Mouse (Mus musculus): ENCODE measurements around the gene Nop10. TPM values are rescaled to one million over a fixed set of nuclear protein-coding genes. Genes with fewer than 3 reads are reported as not detected.
"Not testable (repeated sequence)": the region's sequence is repeated elsewhere in the genome, so short reads cannot be mapped to it uniquely, and the experiment has no call there.

Gene Nop10
- polyA plus RNA-seq, 1 experiment from 2014 or later: 242 TPM

DNA sequence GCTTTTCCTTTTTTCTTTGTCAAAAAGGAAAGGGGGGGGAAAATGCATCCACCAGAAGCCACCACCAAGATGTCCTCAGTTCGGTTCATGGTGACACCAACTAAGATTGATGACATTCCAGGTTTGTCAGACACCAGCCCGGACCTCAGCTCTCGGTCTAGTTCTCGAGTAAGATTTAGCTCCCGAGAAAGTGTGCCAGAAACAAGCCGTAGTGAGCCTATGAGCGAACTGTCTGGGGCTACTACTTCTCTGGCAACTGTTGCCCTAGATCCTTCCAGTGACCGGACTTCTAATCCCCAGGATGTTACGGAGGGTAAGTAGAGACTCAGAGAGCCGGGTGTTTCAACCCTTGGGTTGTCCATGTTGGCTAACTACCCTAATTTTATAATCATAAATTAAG lies 5.1 kb downstream of the Nop10 start:
- H3K36me3 ChIP-seq: no peaks in the 10 kb centered on the region
- no peaks in the 10 kb centered on the region for H3K27me3 ChIP-seq
- WGBS: 20% methylated on average over 10 of the region's 10 CpGs
- peak overlapping the region; percentile 78 for H3K4me2 ChIP-seq
- ATAC-seq (replicated peaks; ENCODE audit: low FRiP score): no peak
- peak overlapping the region; percentile 89 for H3K4me3 ChIP-seq (replicated peaks)
- no peaks in the 10 kb centered on the region for H3K9me3 ChIP-seq (replicated peaks)
- H3K4me1 ChIP-seq: peaks cover 31% of the 10 kb centered on the region
- peak overlapping the region; percentile 91; the same call in 1 of the 2 replicates for H3K27ac ChIP-seq
- H3K9ac ChIP-seq: peak overlapping the region; percentile 65; the same call in 1 of the 2 replicates

- no peaks in the 10 kb centered on the region for H3K27me3 ChIP-seq
- peak overlapping the region; percentile 89 for H3K4me3 ChIP-seq (replicated peaks)
- H3K36me3 ChIP-seq: no peaks in the 10 kb centered on the region
- H3K27ac ChIP-seq: no peak overlapping the region
- no peak for ATAC-seq (replicated peaks; ENCODE audit: low FRiP score)
- WGBS: 62% methylated on average over 8 of the region's 8 CpGs
- peaks cover 28% of the 10 kb centered on the region for H3K4me1 ChIP-seq
- peak overlapping the region; percentile 78 for H3K4me2 ChIP-seq
- no peak overlapping the region for H3K9ac ChIP-seq
- H3K9me3 ChIP-seq (replicated peaks): no peaks in the 10 kb centered on the region
Measured at GRCm38 (mm10) chr2:112267547-112268269, 6.0 kb downstream of the Nop10 start.

- peaks cover 15% of the 10 kb centered on the region for H3K4me1 ChIP-seq
- no peak for ATAC-seq (replicated peaks; ENCODE audit: low FRiP score)
- H3K27ac ChIP-seq: no peak overlapping the region
- H3K9ac ChIP-seq: no peak overlapping the region
- no peak overlapping the region for H3K4me3 ChIP-seq (replicated peaks)
- H3K27me3 ChIP-seq: no peaks in the 10 kb centered on the region
- H3K9me3 ChIP-seq (replicated peaks): no peaks in the 10 kb centered on the region
- 90% methylated on average over 2 of the region's 2 CpGs for WGBS
- H3K36me3 ChIP-seq: 0 out of 2 replicates have a peak, but pooled peaks cover 2% of the 10 kb centered on the region
- H3K4me2 ChIP-seq: no peak overlapping the region
Measured at GRCm38 (mm10) chr2:112270011-112270410, 8.3 kb downstream of the Nop10 start.

DNA sequence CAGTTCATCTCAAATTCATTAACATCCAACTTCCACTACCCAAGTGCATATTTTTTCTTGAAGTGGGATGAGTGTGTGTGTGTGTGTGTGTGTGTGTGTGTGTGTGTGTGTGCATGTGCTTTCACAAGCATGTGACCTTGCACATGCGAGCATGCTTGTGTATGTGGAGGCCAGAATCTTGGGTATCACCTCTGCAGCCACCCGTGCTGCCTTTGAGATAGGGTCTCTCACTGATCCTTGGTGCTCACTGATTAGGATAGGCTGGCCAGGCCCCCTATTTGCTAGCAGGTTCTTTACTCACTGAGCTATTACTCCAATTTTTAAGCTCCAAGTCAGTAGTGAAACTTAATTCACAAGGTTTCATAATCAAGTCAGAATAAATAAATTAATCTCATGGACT lies 11.2 kb downstream of the Nop10 start:
- WGBS: 87% methylated on average over 2 of the region's 2 CpGs
- ATAC-seq (replicated peaks; ENCODE audit: low FRiP score): no peak

DNA sequence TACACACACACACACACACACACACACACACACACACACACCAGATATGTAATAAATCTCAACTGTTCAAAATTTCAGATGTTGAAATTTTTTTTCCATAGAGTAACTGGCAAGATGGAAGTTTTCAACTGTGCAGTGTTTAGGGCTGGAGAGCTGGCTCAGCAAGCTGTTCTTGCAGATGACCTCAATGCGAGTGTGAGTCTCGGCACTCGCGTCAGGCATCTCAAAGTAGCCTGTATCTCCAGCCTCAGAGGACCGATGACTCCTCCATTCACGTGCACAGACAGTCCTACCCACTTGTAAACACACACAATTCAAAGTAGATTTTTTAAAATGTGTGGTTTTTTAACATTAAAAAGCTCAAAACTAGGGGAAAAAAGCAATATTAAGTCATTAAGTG lies 11.7 kb downstream of the Nop10 start:
- Histone ChIP-seq H3K4me1 (0 out of 2 replicates have a peak, but pooled peaks cover 2% of the 10 kb centered on the region), H3K4me3 (replicated peaks) (no peak overlapping the region), H3K27ac (no peak overlapping the region), H3K9me3 (replicated peaks) (no peaks in the 10 kb centered on the region), H3K4me2 (no peak overlapping the region), H3K27me3 (no peaks in the 10 kb centered on the region), H3K9ac (no peak overlapping the region), H3K36me3 (0 out of 2 replicates have a peak, but pooled peaks cover 2% of the 10 kb centered on the region)
- ATAC-seq (replicated peaks; ENCODE audit: low FRiP score): no peak
- 93% methylated on average over 6 of the region's 6 CpGs for whole genome bisulfite sequencing

More for the DNA sequence above, 11.2 kb downstream of the Nop10 start:
- Histone ChIP-seq H3K36me3 (0 out of 2 replicates have a peak, but pooled peaks cover 2% of the 10 kb centered on the region), H3K27ac (no peak overlapping the region), H3K4me3 (replicated peaks) (no peak overlapping the region), H3K9ac (no peak overlapping the region), H3K9me3 (replicated peaks) (no peaks in the 10 kb centered on the region), H3K4me1 (0 out of 2 replicates have a peak, but pooled peaks cover 5% of the 10 kb centered on the region), H3K4me2 (no peak overlapping the region), H3K27me3 (no peaks in the 10 kb centered on the region)

DNA sequence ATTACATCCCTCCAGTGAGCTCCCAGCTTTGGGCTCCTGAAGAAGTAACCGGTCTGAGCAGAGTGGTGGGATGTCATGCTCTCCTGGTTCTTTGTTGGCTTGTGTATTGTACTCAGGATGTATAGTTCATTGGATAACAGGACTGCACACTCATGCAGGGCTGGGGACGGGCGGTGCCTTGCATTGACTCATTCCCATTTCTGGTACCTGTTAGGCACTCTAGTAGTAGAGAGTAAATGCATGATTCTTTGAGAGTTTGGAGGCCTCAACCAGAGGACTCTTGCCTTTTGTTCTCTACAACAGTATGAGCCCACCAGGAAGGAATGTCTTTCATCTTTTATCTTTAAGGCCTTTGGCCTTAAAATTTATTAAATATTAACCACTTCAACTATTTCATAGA lies 15.1 kb downstream of the Nop10 start:
- no peaks in the 10 kb centered on the region for H3K9me3 ChIP-seq (replicated peaks)
- H3K9ac ChIP-seq: no peak overlapping the region
- H3K36me3 ChIP-seq: 0 out of 2 replicates have a peak, but pooled peaks cover 2% of the 10 kb centered on the region
- no peaks in the 10 kb centered on the region for H3K27me3 ChIP-seq
- no peak overlapping the region for H3K4me3 ChIP-seq (replicated peaks)
- no peak overlapping the region for H3K27ac ChIP-seq
- no peak overlapping the region for H3K4me2 ChIP-seq
- WGBS: 82% methylated on average over 3 of the region's 3 CpGs
- no peak; the same call in 1 of the 2 replicates for ATAC-seq (replicated peaks; ENCODE audit: low FRiP score)
- no peaks in the 10 kb centered on the region for H3K4me1 ChIP-seq

DNA sequence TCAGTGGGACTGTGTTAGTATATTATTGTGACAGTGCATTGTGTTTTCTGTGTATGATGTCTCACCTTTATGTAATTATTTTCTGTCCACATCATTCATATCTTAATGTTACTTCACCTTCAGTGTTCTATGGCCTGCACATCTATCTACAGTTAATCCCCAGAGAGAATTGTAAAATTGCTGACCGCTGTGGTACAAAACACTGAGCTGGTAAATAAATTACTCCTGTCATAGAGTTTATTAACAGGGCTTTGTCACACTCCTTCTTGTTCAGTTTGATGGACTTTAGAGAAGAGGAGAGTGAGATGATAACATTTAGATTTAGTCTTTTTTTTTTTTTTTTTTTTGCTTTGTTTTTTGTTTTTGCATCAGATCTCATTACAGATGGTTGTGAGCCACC lies 21.1 kb downstream of the Nop10 start:
- Histone ChIP-seq H3K4me1 (peaks cover 5% of the 10 kb centered on the region; the same call in 1 of the 2 replicates), H3K36me3 (no peaks in the 10 kb centered on the region), H3K9me3 (replicated peaks) (no peaks in the 10 kb centered on the region), H3K27me3 (no peaks in the 10 kb centered on the region), H3K27ac (no peak overlapping the region), H3K4me3 (replicated peaks) (no peak overlapping the region), H3K9ac (no peak overlapping the region), H3K4me2 (no peak overlapping the region)
- WGBS: 83% methylated on average over 1 of the region's 1 CpGs
- no peak for ATAC-seq (replicated peaks; ENCODE audit: low FRiP score)

DNA sequence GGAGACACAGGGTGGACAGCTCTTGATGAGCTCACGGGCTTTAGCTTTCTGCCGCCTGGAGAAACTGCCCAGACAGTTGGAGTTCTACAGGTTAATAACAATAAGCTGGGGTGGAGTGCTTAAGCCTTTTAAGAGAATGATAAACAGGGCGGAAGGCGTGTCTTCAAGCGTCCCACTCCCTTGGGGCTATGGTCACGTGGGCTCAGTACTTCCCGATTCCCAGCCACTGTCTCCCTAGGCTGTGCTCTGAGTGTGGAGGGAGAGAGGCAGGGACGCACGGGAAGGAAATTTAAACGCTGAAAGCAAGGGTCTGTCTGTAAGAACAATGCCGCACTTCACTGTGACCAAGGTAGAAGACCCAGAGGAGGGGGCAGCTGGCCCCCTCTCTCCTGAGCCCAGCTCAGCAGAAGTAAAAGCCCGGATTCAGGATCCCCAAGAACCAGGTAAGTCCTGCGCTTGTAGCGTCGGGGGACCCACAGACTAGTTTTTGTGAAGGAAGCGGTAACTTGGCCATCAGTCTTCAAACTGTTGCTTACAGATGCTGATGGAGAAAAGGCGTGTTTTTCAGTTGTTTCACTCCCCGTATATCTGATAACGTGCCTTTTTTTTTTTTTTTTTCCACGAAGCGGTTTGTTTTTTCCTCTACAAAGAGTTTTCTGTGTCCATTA lies 22.8 kb downstream of the Nop10 start:
- Histone ChIP-seq H3K36me3 (no peaks in the 10 kb centered on the region), H3K9me3 (replicated peaks) (no peaks in the 10 kb centered on the region), H3K9ac (peak overlapping the region; percentile 48), H3K4me3 (replicated peaks) (peak overlapping the region; percentile 47), H3K4me2 (peak overlapping the region; percentile 71), H3K27ac (peak overlapping the region; percentile 19), H3K4me1 (peaks cover 5% of the 10 kb centered on the region; the same call in 1 of the 2 replicates), H3K27me3 (no peaks in the 10 kb centered on the region)
- peak; percentile 98 for ATAC-seq (replicated peaks; ENCODE audit: low FRiP score)
- WGBS: under 1% methylated on average over 21 of the region's 21 CpGs

DNA sequence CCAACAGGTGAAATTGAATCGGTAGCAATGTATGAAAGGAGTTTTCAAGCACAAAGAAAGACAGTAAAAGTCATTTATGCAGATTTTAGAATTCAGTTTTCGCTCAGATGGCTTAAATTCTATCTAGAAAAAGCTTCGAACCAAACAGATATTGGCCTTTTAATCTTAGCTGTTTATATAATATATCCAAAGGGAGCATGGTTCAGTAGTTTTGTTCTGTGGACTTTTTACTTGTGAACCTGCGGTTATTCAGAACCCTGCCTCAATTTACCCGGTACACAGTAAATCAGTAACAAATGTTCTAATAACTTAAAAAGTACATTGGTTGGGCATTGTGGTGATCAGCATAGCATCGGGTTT lies 23.3 kb downstream of the Nop10 start:
- no peaks in the 10 kb centered on the region for H3K9me3 ChIP-seq (replicated peaks)
- H3K4me1 ChIP-seq: peaks cover 5% of the 10 kb centered on the region; the same call in 1 of the 2 replicates
- H3K36me3 ChIP-seq: no peaks in the 10 kb centered on the region
- ATAC-seq (replicated peaks; ENCODE audit: low FRiP score): no peak
- H3K4me3 ChIP-seq (replicated peaks): peak overlapping the region; percentile 47
- WGBS: 55% methylated on average over 6 of the region's 6 CpGs
- peak overlapping the region; percentile 71 for H3K4me2 ChIP-seq
- H3K27ac ChIP-seq: no peak overlapping the region
- H3K27me3 ChIP-seq: no peaks in the 10 kb centered on the region
- H3K9ac ChIP-seq: peak overlapping the region; percentile 48; the same call in 1 of the 2 replicates

- not testable (repeated sequence) for H3K9ac ChIP-seq; H3K36me3 ChIP-seq; ATAC-seq (replicated peaks; ENCODE audit: low FRiP score); H3K4me2 ChIP-seq; H3K27ac ChIP-seq; H3K9me3 ChIP-seq (replicated peaks); H3K4me3 ChIP-seq (replicated peaks); H3K4me1 ChIP-seq; H3K27me3 ChIP-seq
- 94% methylated on average over 1 of the region's 1 CpGs for WGBS
Measured at GRCm38 (mm10) chr2:112286062-112286461, 24.3 kb downstream of the Nop10 start.

- 72% methylated on average over 4 of the region's 4 CpGs for WGBS
Measured at GRCm38 (mm10) chr2:112287059-112287458, 25.3 kb downstream of the Nop10 start.

GRCm38 (mm10) chr2:112289507-112289906 lies 27.8 kb downstream of the Nop10 start:
- Histone ChIP-seq H3K27me3 (no peaks in the 10 kb centered on the region), H3K9ac (no peak overlapping the region), H3K4me1 (no peaks in the 10 kb centered on the region), H3K36me3 (no peaks in the 10 kb centered on the region), H3K4me2 (no peak overlapping the region), H3K4me3 (replicated peaks) (no peak overlapping the region), H3K9me3 (replicated peaks) (no peaks in the 10 kb centered on the region), H3K27ac (no peak overlapping the region)
- ATAC-seq (replicated peaks; ENCODE audit: low FRiP score): no peak
- WGBS: 82% methylated on average over 3 of the region's 3 CpGs

More at GRCm38 (mm10) chr2:112287059-112287458, 25.3 kb downstream of the Nop10 start:
- Histone ChIP-seq H3K4me1 (peaks cover 5% of the 10 kb centered on the region; the same call in 1 of the 2 replicates), H3K4me3 (replicated peaks) (no peak overlapping the region), H3K9me3 (replicated peaks) (no peaks in the 10 kb centered on the region), H3K27me3 (no peaks in the 10 kb centered on the region), H3K36me3 (no peaks in the 10 kb centered on the region), H3K27ac (no peak overlapping the region), H3K9ac (no peak overlapping the region), H3K4me2 (no peak overlapping the region)
- no peak for ATAC-seq (replicated peaks; ENCODE audit: low FRiP score)

Data from kidney, embryonic 15.5 days (tissue).